Mouse (Mus musculus): ENCODE results near the gene Itpr1. TPM values are rescaled to one million over a fixed set of nuclear protein-coding genes. Genes with fewer than 3 reads are reported as not detected.

Gene Itpr1
- polyA plus RNA-seq, 1 experiment from 2014 or later = 4.0 TPM

DNA sequence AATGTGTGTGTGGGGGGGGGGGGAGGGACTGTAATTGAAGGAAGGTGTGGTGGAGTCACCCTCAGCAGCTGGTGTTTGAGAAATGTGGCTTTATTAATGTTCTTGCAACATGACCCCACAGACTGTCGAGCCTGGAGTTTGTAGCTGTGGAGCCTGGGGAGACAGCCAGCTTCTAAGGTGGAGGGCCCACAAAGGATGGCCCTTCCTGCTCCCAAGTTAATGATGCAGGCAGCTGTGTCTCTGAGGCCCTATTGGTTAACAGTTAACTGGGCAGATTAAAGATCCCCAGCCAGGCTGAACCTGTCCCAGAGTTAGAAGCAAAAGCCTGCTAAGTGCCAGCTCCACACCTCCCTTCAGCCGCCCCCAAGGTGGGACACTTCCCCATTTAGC, 245.3 kb downstream of the Itpr1 start:
- TF ChIP-seq EP300 (optimal IDR thresholded peaks at IDR 0.05) = no peak
- TF ChIP-seq CTCF (IDR thresholded peaks at IDR 0.05; ENCODE audit: low read depth) = no peak
- Histone ChIP-seq H3K4me3 (ENCODE audit: low read depth, low read length) (no peak overlapping the region), H3K9ac (ENCODE audit: low read length) (no peak overlapping the region), H3K4me2 (replicated peaks; ENCODE audit: low read depth) (no peak overlapping the region), H3K27me3 (ENCODE audit: control insufficient read depth, insufficient read depth, low read length) (no peaks in the 10 kb centered on the region), H3K4me1 (replicated peaks; ENCODE audit: control insufficient read depth, insufficient read depth) (peaks cover 2% of the 10 kb centered on the region; the same call in 1 of the 2 replicates), H3K36me3 (ENCODE audit: control insufficient read depth, insufficient read depth, low read length) (no peaks in the 10 kb centered on the region), H3K27ac (replicated peaks) (0 out of 2 replicates have a peak overlapping the region, but pooled peaks have one; percentile 24), H3K9me3 (ENCODE audit: control insufficient read depth, low read length) (no peaks in the 10 kb centered on the region)
- DNase-seq (ENCODE audit: low spot score) = no peak
- WGBS = 43% methylated on average over 2 of the region's 2 CpGs
- ATAC-seq (ENCODE audit: low FRiP score, low TSS enrichment) = no peak; the same call in 1 of the 2 replicates

DNA sequence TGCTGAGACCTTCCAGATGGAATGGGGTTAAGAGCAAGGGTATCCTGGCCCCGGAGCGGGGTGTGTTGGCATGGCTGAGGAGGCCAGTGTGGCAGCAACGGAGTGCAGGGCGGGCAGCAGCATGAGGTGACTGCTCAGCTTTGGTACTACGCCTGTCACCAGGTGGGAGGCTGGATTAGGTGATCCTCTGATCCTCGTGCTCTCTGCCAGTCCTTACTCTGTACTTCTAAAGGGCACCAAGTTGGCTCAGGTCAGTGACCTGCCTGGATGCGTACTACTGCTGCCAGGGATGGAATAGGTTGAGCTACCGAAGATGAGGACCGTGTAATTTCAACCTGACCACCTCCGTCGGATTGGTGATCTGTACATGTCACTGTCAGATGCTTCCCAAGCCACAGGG, 245.9 kb downstream of the Itpr1 start:
- Histone ChIP-seq H3K4me3 (ENCODE audit: low read depth, low read length) (no peak overlapping the region), H3K9ac (ENCODE audit: low read length) (no peak overlapping the region), H3K4me2 (replicated peaks; ENCODE audit: low read depth) (no peak overlapping the region), H3K4me1 (replicated peaks; ENCODE audit: control insufficient read depth, insufficient read depth) (peaks cover 2% of the 10 kb centered on the region; the same call in 1 of the 2 replicates), H3K36me3 (ENCODE audit: control insufficient read depth, insufficient read depth, low read length) (no peaks in the 10 kb centered on the region), H3K27ac (replicated peaks) (no peak overlapping the region), H3K9me3 (ENCODE audit: control insufficient read depth, low read length) (no peaks in the 10 kb centered on the region), H3K27me3 (ENCODE audit: control insufficient read depth, insufficient read depth, low read length) (no peaks in the 10 kb centered on the region)
- TF ChIP-seq CTCF (IDR thresholded peaks at IDR 0.05; ENCODE audit: low read depth) (no peak), EP300 (optimal IDR thresholded peaks at IDR 0.05) (no peak)
- ATAC-seq (ENCODE audit: low FRiP score, low TSS enrichment) = no peak
- no peak for DNase-seq (ENCODE audit: low spot score)
- 92% methylated on average over 11 of the region's 11 CpGs for WGBS

DNA sequence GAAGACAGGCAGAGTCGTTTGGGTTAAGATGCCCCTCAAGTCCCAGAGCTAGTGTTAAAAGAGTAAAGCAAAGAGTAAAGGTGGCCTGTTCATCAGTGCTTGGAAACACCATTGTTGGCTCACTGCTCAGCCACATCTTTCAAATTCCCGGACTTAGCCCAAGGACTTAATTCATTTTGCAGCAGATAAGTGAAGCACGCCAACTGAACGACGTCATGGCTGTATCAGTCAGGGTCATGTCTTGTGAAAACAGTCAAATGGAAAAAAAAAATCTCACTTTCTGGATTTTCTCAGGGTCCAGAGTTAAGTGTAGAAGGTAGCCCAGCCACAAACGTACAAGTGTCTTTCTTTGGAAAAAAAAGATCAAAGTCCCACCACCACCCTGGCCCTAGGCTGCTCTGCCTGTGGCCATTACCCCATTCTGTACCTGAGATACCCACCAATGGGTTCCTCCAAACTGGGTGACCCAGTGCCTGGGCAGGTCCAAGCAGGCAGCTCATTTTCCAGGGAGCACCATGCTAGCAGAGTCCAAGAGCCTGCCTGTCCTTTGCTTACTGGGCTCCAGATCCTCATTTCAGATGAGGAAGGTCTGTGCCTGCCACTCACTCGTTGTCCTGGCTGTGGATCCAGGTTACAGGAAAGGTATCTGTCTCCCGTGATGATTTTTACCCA, 251.5 kb downstream of the Itpr1 start:
- DNase-seq (ENCODE audit: low spot score) (no peak), ATAC-seq (ENCODE audit: low FRiP score, low TSS enrichment) (no peak)
- no peak overlapping the region for H3K27ac ChIP-seq (replicated peaks)
- no peak overlapping the region for H3K4me2 ChIP-seq (replicated peaks; ENCODE audit: low read depth)
- H3K9ac ChIP-seq (ENCODE audit: low read length) = no peak overlapping the region
- H3K4me1 ChIP-seq (replicated peaks; ENCODE audit: control insufficient read depth, insufficient read depth) = no peaks in the 10 kb centered on the region
- TF ChIP-seq CTCF (IDR thresholded peaks at IDR 0.05; ENCODE audit: low read depth) (no peak), EP300 (optimal IDR thresholded peaks at IDR 0.05) (no peak)
- H3K4me3 ChIP-seq (ENCODE audit: low read depth, low read length) = no peak overlapping the region
- no peaks in the 10 kb centered on the region for H3K36me3 ChIP-seq (ENCODE audit: control insufficient read depth, insufficient read depth, low read length)
- H3K27me3 ChIP-seq (ENCODE audit: control insufficient read depth, insufficient read depth, low read length) = no peaks in the 10 kb centered on the region
- no peaks in the 10 kb centered on the region for H3K9me3 ChIP-seq (ENCODE audit: control insufficient read depth, low read length)
- WGBS = 74% methylated on average over 8 of the region's 8 CpGs

DNA sequence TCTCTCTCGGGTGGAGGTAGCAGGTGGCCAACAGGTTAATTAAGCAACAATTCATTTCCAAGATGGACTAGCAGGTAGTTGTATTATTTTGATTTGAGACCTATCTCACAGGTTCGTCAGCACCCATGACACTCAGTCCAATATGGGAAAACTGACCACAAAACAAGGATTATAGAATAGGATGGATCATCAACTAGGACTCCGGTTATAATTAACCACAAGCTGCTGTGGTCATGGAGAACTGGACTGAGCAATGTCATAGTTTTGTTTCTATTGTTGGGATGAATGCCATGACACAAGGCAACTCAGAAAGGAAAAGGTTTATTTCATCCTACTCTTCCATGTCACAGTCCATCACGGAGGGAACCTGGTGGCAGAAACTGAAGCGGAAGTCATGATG, 252.3 kb downstream of the Itpr1 start:
- Histone ChIP-seq H3K27ac (replicated peaks) (no peak overlapping the region), H3K27me3 (ENCODE audit: control insufficient read depth, insufficient read depth, low read length) (no peaks in the 10 kb centered on the region), H3K4me1 (replicated peaks; ENCODE audit: control insufficient read depth, insufficient read depth) (no peaks in the 10 kb centered on the region), H3K9ac (ENCODE audit: low read length) (no peak overlapping the region), H3K36me3 (ENCODE audit: control insufficient read depth, insufficient read depth, low read length) (no peaks in the 10 kb centered on the region), H3K4me3 (ENCODE audit: low read depth, low read length) (no peak overlapping the region), H3K9me3 (ENCODE audit: control insufficient read depth, low read length) (no peaks in the 10 kb centered on the region), H3K4me2 (replicated peaks; ENCODE audit: low read depth) (no peak overlapping the region)
- DNase-seq (ENCODE audit: low spot score) = no peak
- WGBS = 97% methylated on average over 5 of the region's 5 CpGs
- no peak for TF ChIP-seq EP300 (optimal IDR thresholded peaks at IDR 0.05)
- TF ChIP-seq CTCF (IDR thresholded peaks at IDR 0.05; ENCODE audit: low read depth) = no peak
- no peak for ATAC-seq (ENCODE audit: low FRiP score, low TSS enrichment)

DNA sequence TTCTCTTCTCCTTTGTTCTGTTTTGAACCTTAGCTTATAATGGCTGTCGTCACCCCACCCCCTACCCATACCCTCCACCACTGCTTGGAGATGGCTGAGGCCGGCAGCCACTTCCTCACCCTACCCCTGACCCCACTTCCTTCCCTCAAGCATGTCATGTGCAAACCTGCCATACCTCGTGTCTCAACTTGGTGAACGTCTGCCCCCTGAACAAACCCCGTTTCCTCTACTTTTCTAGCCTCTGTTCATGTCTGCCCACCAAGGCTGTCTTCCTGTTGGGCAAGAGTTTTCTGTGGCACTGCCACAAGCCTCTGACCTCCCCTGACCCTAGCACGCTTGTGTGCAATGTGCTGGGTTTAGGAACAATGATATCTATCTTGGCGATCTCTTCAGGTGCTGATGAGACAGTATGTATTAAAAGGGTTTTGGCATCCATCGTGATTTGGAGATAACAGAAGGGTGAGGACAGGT, 253.2 kb downstream of the Itpr1 start:
- Histone ChIP-seq H3K4me1 (replicated peaks; ENCODE audit: control insufficient read depth, insufficient read depth) (no peaks in the 10 kb centered on the region), H3K27ac (replicated peaks) (no peak overlapping the region), H3K27me3 (ENCODE audit: control insufficient read depth, insufficient read depth, low read length) (no peaks in the 10 kb centered on the region), H3K9ac (ENCODE audit: low read length) (no peak overlapping the region), H3K9me3 (ENCODE audit: control insufficient read depth, low read length) (no peaks in the 10 kb centered on the region), H3K4me2 (replicated peaks; ENCODE audit: low read depth) (no peak overlapping the region), H3K36me3 (ENCODE audit: control insufficient read depth, insufficient read depth, low read length) (no peaks in the 10 kb centered on the region), H3K4me3 (ENCODE audit: low read depth, low read length) (no peak overlapping the region)
- WGBS = 64% methylated on average over 8 of the region's 8 CpGs
- ATAC-seq (ENCODE audit: low FRiP score, low TSS enrichment) (no peak), DNase-seq (ENCODE audit: low spot score) (no peak)
- TF ChIP-seq CTCF (IDR thresholded peaks at IDR 0.05; ENCODE audit: low read depth) (no peak), EP300 (optimal IDR thresholded peaks at IDR 0.05) (no peak)

DNA sequence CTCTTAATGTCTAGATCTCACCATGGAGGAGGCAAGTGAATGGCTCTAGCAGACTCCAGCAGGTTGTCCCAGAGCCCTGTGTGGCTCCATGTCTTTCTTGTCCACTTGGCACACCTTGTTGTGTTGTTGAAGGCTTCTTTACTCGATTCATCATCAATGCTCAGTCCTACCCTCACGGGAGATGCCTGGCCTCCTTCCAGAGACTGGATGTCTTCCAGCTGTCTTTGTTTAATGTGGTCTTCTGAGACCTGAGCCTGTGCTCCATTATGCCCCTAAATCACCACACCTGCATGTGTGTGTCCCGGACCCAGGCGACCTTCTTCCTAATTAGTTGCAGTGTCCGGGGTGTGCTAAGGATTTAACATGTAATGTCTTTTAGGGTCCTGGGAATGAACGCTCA, 254.7 kb downstream of the Itpr1 start:
- no peak for DNase-seq (ENCODE audit: low spot score)
- Histone ChIP-seq H3K4me1 (replicated peaks; ENCODE audit: control insufficient read depth, insufficient read depth) (no peaks in the 10 kb centered on the region), H3K9ac (ENCODE audit: low read length) (no peak overlapping the region), H3K27ac (replicated peaks) (no peak overlapping the region), H3K4me3 (ENCODE audit: low read depth, low read length) (no peak overlapping the region), H3K4me2 (replicated peaks; ENCODE audit: low read depth) (no peak overlapping the region), H3K9me3 (ENCODE audit: control insufficient read depth, low read length) (no peaks in the 10 kb centered on the region), H3K27me3 (ENCODE audit: control insufficient read depth, insufficient read depth, low read length) (no peaks in the 10 kb centered on the region), H3K36me3 (ENCODE audit: control insufficient read depth, insufficient read depth, low read length) (peaks cover 2% of the 10 kb centered on the region; the same call in 1 of the 2 replicates)
- WGBS = 48% methylated on average over 6 of the region's 6 CpGs
- no peak for ATAC-seq (ENCODE audit: low FRiP score, low TSS enrichment)
- TF ChIP-seq CTCF (IDR thresholded peaks at IDR 0.05; ENCODE audit: low read depth) (no peak), EP300 (optimal IDR thresholded peaks at IDR 0.05) (no peak)
